Mouse (Mus musculus): ENCODE results near the gene Cacna1d. TPM values are rescaled to one million over a fixed set of nuclear protein-coding genes. Genes with fewer than 3 reads are reported as not detected.
A peak's percentile ranks its signal among the peaks of the same experiment; 100 is the strongest.

Cacna1d gene
- total RNA-seq, 1 experiment from 2014 or later: 5.0 TPM

DNA sequence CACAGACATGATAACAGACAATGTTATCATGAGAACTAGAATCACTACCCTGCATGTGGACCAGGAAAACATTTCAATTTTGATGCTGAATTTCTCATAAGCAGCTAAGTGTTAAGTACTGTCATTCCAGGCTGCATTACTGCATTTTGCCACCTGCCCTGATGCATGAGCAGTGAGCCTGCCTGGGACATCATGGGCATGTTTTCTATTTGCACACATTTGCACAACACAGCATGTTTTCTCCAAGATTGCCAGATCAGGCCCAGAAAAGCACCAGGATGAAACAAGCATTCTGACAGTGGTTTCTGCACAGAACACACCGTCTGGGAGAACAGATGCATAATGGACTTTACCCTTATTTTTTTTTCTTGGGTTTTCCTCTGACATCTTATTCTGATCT is 294.3 kb downstream of the Cacna1d start:
- ATAC-seq (replicated peaks; ENCODE audit: insufficient number of reproducible peaks, low FRiP score, low TSS enrichment, poor library complexity, severe bottlenecking): no peak

- ATAC-seq (replicated peaks; ENCODE audit: insufficient number of reproducible peaks, low FRiP score, low TSS enrichment, poor library complexity, severe bottlenecking): peak; percentile 95
Observed at GRCm38 (mm10) chr14:30196235-30196634, 295.0 kb downstream of the Cacna1d start.

GRCm38 (mm10) chr14:30190308-30190971 is 300.8 kb downstream of the Cacna1d start:
- 0 out of 2 replicates have a peak, but pooled peaks have one; percentile 17 for ATAC-seq (replicated peaks; ENCODE audit: insufficient number of reproducible peaks, low FRiP score, low TSS enrichment, poor library complexity, severe bottlenecking)

- ATAC-seq (replicated peaks; ENCODE audit: insufficient number of reproducible peaks, low FRiP score, low TSS enrichment, poor library complexity, severe bottlenecking): no peak
Observed at GRCm38 (mm10) chr14:30185616-30186274, 305.5 kb downstream of the Cacna1d start.

GRCm38 (mm10) chr14:30184445-30185152 is 306.7 kb downstream of the Cacna1d start:
- ATAC-seq (replicated peaks; ENCODE audit: insufficient number of reproducible peaks, low FRiP score, low TSS enrichment, poor library complexity, severe bottlenecking): no peak

DNA sequence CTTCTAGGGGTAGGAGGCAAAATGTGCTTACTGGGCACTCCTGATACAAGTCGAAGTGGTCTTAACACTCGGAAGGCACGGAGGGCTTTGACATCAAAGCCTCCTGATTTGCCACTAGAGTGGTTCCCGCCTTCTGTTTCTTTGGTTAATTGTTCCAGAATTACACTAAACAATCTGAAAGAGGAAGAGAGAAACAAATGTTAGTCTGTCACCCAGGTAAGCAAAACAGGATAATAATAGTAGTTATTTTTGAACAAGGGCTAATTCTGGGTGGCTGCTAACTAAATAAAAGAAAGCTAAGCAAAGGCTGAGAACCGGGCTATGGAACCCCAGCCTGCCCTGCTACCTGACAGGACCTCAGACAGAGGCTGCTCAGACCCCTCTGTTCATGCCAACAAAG is 307.2 kb downstream of the Cacna1d start:
- ATAC-seq (replicated peaks; ENCODE audit: insufficient number of reproducible peaks, low FRiP score, low TSS enrichment, poor library complexity, severe bottlenecking): no peak

DNA sequence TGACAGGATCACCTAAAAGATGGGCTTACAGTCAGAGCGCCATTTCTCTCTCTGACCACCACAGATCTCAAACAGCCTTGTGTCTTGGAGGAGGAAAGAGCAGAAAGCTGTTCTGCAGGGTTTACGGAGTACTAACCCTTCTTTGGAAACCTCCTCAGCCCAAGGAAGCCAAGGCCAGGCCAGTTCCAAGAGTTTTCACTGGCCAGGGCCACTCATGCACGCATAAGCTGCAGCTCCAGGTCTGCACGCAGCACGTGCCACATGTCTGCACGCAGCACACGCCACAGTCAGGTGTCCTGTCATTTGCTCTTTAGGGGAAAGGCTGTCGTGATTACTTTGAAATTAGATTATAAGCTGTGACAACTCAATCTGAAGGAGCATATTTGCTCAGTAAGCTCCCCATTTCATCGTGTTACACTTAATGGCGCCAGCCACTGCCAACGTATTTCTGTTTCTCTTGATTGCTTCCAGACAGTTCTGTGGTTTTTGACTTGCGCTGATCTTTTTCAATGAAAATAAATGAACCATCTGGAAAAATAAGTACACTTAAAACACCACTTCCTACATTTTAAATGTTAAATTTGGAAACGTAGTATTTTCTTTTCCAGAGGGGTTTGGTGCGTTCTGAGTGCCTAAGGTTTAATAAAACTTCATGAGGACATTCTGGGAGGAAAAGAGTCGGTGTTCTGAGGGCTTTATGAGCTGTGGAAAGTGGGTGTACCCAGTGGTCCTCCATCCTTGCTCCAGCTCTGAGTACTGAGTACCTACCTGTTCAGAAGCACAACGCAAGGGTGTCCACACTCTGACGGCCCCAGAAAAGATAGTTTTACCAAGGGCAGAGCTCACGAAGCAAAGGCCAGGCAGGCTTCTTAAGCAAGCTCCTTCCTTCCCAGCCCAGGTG is 308.4 kb downstream of the Cacna1d start:
- no peak for ATAC-seq (replicated peaks; ENCODE audit: insufficient number of reproducible peaks, low FRiP score, low TSS enrichment, poor library complexity, severe bottlenecking)

- ATAC-seq (replicated peaks; ENCODE audit: insufficient number of reproducible peaks, low FRiP score, low TSS enrichment, poor library complexity, severe bottlenecking): no peak
Observed at GRCm38 (mm10) chr14:30178306-30178705, 312.9 kb downstream of the Cacna1d start.

GRCm38 (mm10) chr14:30177850-30178249 is 313.4 kb downstream of the Cacna1d start:
- ATAC-seq (replicated peaks; ENCODE audit: insufficient number of reproducible peaks, low FRiP score, low TSS enrichment, poor library complexity, severe bottlenecking): no peak

DNA sequence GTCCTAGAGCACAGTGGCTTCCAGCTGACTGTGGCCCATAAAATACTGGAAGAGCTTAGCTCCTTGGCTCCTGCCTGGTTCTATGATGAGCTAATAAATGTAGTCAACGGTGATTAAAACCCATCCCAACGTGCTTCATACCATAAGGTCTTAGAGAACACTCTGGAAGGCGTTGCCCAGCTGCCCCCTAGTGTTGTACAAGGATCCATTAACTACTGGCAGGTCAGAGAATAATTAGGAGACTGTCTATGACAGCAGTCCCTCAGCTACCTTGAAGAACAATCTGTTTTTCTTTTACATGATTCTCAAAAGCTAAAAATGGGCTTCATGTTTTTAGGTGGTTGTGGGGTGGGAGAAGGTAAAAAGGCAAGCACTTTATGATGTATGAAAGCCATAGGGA is 315.9 kb downstream of the Cacna1d start:
- no peak for ATAC-seq (replicated peaks; ENCODE audit: insufficient number of reproducible peaks, low FRiP score, low TSS enrichment, poor library complexity, severe bottlenecking)

GRCm38 (mm10) chr14:30172821-30173755 is 318.2 kb downstream of the Cacna1d start:
- ATAC-seq (replicated peaks; ENCODE audit: insufficient number of reproducible peaks, low FRiP score, low TSS enrichment, poor library complexity, severe bottlenecking): no peak

DNA sequence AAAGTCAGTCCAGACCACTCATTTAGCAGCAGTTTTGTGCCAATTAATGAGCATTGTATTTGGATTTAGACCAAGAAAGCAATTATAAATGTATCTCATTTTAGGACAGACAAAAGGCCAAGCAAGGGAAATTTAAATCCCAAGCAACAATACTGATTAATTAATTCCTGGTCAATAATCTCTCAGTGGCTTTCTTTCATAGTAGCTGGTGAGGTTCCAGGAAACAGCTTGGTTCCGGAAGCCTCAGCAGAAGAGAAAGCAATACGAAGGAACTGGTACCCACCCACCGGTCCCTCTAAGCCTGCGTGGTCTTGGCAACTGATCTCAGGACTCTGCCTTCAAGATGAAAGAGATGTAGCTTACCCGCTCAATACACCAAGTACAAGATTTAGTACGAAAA is 319.7 kb downstream of the Cacna1d start:
- no peak for ATAC-seq (replicated peaks; ENCODE audit: insufficient number of reproducible peaks, low FRiP score, low TSS enrichment, poor library complexity, severe bottlenecking)

DNA sequence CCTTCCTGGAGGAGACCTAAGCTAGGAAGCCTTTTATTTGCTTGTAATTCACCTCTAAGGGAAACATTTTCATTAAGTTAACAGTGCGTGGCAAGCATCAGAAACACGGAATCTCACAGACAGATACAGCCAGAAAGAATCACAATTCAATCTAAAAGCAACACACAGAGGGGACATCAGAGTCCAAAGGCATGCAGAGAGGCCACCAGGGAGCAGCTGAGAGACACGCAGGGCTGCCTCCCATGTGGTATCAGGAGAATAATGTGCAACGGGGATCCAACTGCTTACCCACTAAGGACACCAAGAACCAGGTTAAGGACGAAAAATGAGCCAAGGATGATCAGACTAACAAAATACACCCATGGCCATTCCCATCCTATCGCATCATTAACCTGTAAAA is 320.2 kb downstream of the Cacna1d start:
- no peak for ATAC-seq (replicated peaks; ENCODE audit: insufficient number of reproducible peaks, low FRiP score, low TSS enrichment, poor library complexity, severe bottlenecking)

DNA sequence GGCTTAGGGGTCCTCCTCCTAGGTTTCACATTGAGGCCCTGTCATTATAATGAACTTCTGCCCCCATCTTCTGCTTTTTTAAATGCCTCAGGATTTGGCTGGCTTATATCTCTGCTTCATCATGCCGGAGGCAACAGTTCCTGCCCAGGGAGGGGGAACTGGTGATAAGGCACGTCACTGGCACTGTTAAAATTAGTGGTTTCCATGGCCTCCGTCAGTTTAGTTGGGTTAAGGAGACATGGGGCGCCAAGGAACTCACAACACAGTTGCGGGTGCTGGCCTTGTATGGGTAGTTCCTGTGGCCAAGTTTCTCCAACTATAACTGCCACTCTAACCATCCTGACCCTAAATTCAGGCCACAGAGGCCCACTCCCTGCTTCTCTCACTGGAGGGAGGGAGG is 321.8 kb downstream of the Cacna1d start:
- ATAC-seq (replicated peaks; ENCODE audit: insufficient number of reproducible peaks, low FRiP score, low TSS enrichment, poor library complexity, severe bottlenecking): no peak

GRCm38 (mm10) chr14:30168902-30169301 is 322.4 kb downstream of the Cacna1d start:
- no peak for ATAC-seq (replicated peaks; ENCODE audit: insufficient number of reproducible peaks, low FRiP score, low TSS enrichment, poor library complexity, severe bottlenecking)

DNA sequence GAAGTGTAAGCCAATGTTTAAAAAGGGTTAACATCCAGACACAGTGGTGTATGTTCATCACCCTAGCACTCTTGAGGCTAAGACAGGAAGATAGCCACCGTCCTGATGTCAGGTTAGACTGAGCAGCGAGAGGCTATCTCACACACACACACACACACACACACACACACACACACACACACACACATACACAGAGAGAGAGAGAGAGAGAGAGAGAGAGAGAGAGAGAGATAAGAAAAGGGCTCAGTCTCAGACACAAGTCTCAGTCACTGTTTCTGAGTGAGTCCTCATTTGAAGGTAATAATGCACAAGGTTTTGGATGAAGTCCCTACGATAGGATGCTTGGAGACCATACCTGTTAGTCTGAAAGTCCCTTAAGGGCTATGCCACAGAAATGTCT is 322.9 kb downstream of the Cacna1d start:
- ATAC-seq (replicated peaks; ENCODE audit: insufficient number of reproducible peaks, low FRiP score, low TSS enrichment, poor library complexity, severe bottlenecking): no peak

GRCm38 (mm10) chr14:30167606-30168005 is 323.6 kb downstream of the Cacna1d start:
- ATAC-seq (replicated peaks; ENCODE audit: insufficient number of reproducible peaks, low FRiP score, low TSS enrichment, poor library complexity, severe bottlenecking): no peak

DNA sequence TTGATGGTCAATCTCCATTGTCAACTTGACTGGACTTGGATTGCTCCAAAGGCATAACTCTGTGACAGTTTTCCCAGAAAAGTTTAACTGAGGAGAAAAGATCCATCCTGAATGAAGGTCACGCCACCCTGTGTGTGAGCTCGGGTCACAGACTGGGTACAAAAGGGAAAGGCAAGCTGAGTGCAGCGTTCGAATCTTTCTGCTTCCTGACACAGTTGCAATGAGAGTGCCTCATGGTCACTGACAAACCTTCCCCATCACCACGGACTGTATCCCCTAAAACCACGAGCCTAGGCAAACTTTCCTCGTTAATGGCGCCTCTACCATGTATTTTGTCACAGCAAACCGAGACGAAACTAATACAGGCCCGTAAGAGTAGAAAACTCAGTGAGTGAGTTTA is 325.2 kb downstream of the Cacna1d start:
- ATAC-seq (replicated peaks; ENCODE audit: insufficient number of reproducible peaks, low FRiP score, low TSS enrichment, poor library complexity, severe bottlenecking): no peak
